Mouse (Mus musculus) brain, embryonic 14.5 days (tissue): ENCODE results near the gene Scgb2a2. TPM values are rescaled to one million over a fixed set of nuclear protein-coding genes. Genes with fewer than 3 reads are reported as not detected.
"Not testable (repeated sequence)": the region's sequence is repeated elsewhere in the genome, so short reads cannot be mapped to it uniquely, and the experiment has no call there.

Experiments used
- DNase-seq: peaks from one replicate; pipeline ENCODE4 v3.0.0-alpha.2; 2011; ENCODE audit warnings: low read depth
- CTCF ChIP-seq: fragments of 200-500 bp; IDR thresholded peaks from 2 replicates; pipeline ENCODE4 v1.5.1; 2012; ENCODE audit warnings: inconsistent platforms, mild to moderate bottlenecking, moderate library complexity, borderline replicate concordance; ENCODE audit not compliant: insufficient read depth, insufficient read length; ENCODE audit errors: extremely low read depth
- POLR2A ChIP-seq: fragments of 200-500 bp; IDR thresholded peaks from 2 replicates; pipeline ENCODE4 v1.6.1; 2012; ENCODE audit warnings: mild to moderate bottlenecking, inconsistent platforms, borderline replicate concordance; ENCODE audit not compliant: poor library complexity, insufficient read depth, insufficient read length, severe bottlenecking; ENCODE audit errors: extremely low read depth
- polyA plus RNA-seq: library from polyadenylated mRNA; depleted of rRNA; stranded (reverse); fragments of >200 nt; gene quantifications from 2 replicates; pipeline ENCODE4 v1.2.3, GENCODE M21; 2012; rRNA removed

The Scgb2a2 gene
- polyA plus RNA-seq, 1 experiment = not detected

GRCm38 (mm10) chr19:9899072-9899779 is 51.9 kb downstream of the Scgb2a2 start, which contains the start of gene Incenp:
Gene Incenp, minus strand, starts transcription at chr19:9899551.
- DNase-seq = peak; percentile 100
- TF ChIP-seq CTCF (no peak), POLR2A (peak; percentile 77; the same call in 1 of the 2 replicates)

- TF ChIP-seq POLR2A = no peak
- TF ChIP-seq CTCF = no peak
- no peak for DNase-seq
Observed at GRCm38 (mm10) chr19:9899780-9900146, 52.4 kb downstream of the Scgb2a2 start.

- not testable (repeated sequence) for DNase-seq
Observed at GRCm38 (mm10) chr19:9900696-9901095, 53.3 kb downstream of the Scgb2a2 start.

Other genes starting within 250 kb of the Scgb2a2 start
- gene Incenp, start 52.0 kb downstream of the Scgb2a2 start, polyA plus RNA-seq = 26.0 and 29.5 TPM in 2 replicates
- gene Fth1, start 133.0 kb downstream of the Scgb2a2 start, polyA plus RNA-seq = 574 and 777 TPM in 2 replicates
- 1.2 and 1.4 TPM in 2 replicates for gene Best1, start 154.1 kb downstream of the Scgb2a2 start, polyA plus RNA-seq
- 19.5 and 20.0 TPM in 2 replicates for gene Rab3il1, start 154.1 kb downstream of the Scgb2a2 start, polyA plus RNA-seq
- gene Fads3, start 194.0 kb downstream of the Scgb2a2 start, polyA plus RNA-seq = 42.8 and 44.8 TPM in 2 replicates